Mouse (Mus musculus): ENCODE results near the gene Phf8. TPM values are rescaled to one million over a fixed set of nuclear protein-coding genes. Genes with fewer than 3 reads are reported as not detected.
"Not testable (repeated sequence)": the region's sequence is repeated elsewhere in the genome, so short reads cannot be mapped to it uniquely, and the experiment has no call there.

The Phf8 gene
- not detected in 2 replicates for polyA plus RNA-seq (2012; ENCODE audit: insufficient read depth, insufficient read length, low replicate concordance, missing spikeins)

GRCm38 (mm10) chrX:151520458-151521322, at the start of gene Phf8:
Gene Phf8 (plus strand): TSS chrX:151520672.
- Histone ChIP-seq H3K27ac (ENCODE audit: insufficient read depth, low read depth, low read length) (peak within 1 kb of the TSS; percentile 97), H3K4me3 (ENCODE audit: insufficient read depth, low read depth, low read length) (peak within 1 kb of the TSS; percentile 84), H3K4me1 (ENCODE audit: control insufficient read depth, insufficient read depth, low read length) (no peaks in the 10 kb centered on the region)
- WGBS: 12% methylated on average over 68 of the region's 68 CpGs
- TF ChIP-seq CTCF (IDR thresholded peaks at IDR 0.05; ENCODE audit: insufficient read depth, low read depth, low read length): no peak
- peak; percentile 51 for TF ChIP-seq POLR2A (IDR thresholded peaks at IDR 0.05; ENCODE audit: insufficient read depth, low read depth, low read length)

GRCm38 (mm10) chrX:151488128-151488527, 32.3 kb upstream of the Phf8 start:
- no peak for TF ChIP-seq POLR2A (IDR thresholded peaks at IDR 0.05; ENCODE audit: insufficient read depth, low read depth, low read length)
- TF ChIP-seq CTCF (IDR thresholded peaks at IDR 0.05; ENCODE audit: insufficient read depth, low read depth, low read length): no peak

GRCm38 (mm10) chrX:151493269-151493668, 27.2 kb upstream of the Phf8 start:
- not testable (repeated sequence) for H3K27ac ChIP-seq (ENCODE audit: insufficient read depth, low read depth, low read length); H3K4me1 ChIP-seq (ENCODE audit: control insufficient read depth, insufficient read depth, low read length); H3K4me3 ChIP-seq (ENCODE audit: insufficient read depth, low read depth, low read length)
- WGBS: 97% methylated on average over 4 of the region's 4 CpGs

More at GRCm38 (mm10) chrX:151488128-151488527, 32.3 kb upstream of the Phf8 start:
- Histone ChIP-seq H3K27ac (ENCODE audit: insufficient read depth, low read depth, low read length) (no peak overlapping the region), H3K4me3 (ENCODE audit: insufficient read depth, low read depth, low read length) (no peak overlapping the region), H3K4me1 (ENCODE audit: control insufficient read depth, insufficient read depth, low read length) (no peaks in the 10 kb centered on the region)
- WGBS: 78% methylated on average over 3 of the region's 3 CpGs

GRCm38 (mm10) chrX:151496596-151496995, 23.9 kb upstream of the Phf8 start:
- no peak overlapping the region for H3K27ac ChIP-seq (ENCODE audit: insufficient read depth, low read depth, low read length)
- no peaks in the 10 kb centered on the region for H3K4me1 ChIP-seq (ENCODE audit: control insufficient read depth, insufficient read depth, low read length)
- 92% methylated on average over 1 of the region's 1 CpGs for whole genome bisulfite sequencing
- H3K4me3 ChIP-seq (ENCODE audit: insufficient read depth, low read depth, low read length): no peak overlapping the region
- TF ChIP-seq POLR2A (IDR thresholded peaks at IDR 0.05; ENCODE audit: insufficient read depth, low read depth, low read length): no peak
- no peak for TF ChIP-seq CTCF (IDR thresholded peaks at IDR 0.05; ENCODE audit: insufficient read depth, low read depth, low read length)

- TF ChIP-seq CTCF (IDR thresholded peaks at IDR 0.05; ENCODE audit: insufficient read depth, low read depth, low read length) (no peak), POLR2A (IDR thresholded peaks at IDR 0.05; ENCODE audit: insufficient read depth, low read depth, low read length) (no peak)
- Histone ChIP-seq H3K4me3 (ENCODE audit: insufficient read depth, low read depth, low read length) (no peak overlapping the region), H3K27ac (ENCODE audit: insufficient read depth, low read depth, low read length) (no peak overlapping the region), H3K4me1 (ENCODE audit: control insufficient read depth, insufficient read depth, low read length) (no peaks in the 10 kb centered on the region)
Observed at GRCm38 (mm10) chrX:151508536-151508935, 11.9 kb upstream of the Phf8 start.

GRCm38 (mm10) chrX:151509906-151510305, 10.6 kb upstream of the Phf8 start:
- 92% methylated on average over 1 of the region's 1 CpGs for WGBS
- no peak overlapping the region for H3K4me3 ChIP-seq (ENCODE audit: insufficient read depth, low read depth, low read length)
- no peak overlapping the region for H3K27ac ChIP-seq (ENCODE audit: insufficient read depth, low read depth, low read length)
- H3K4me1 ChIP-seq (ENCODE audit: control insufficient read depth, insufficient read depth, low read length): no peaks in the 10 kb centered on the region
- TF ChIP-seq POLR2A (IDR thresholded peaks at IDR 0.05; ENCODE audit: insufficient read depth, low read depth, low read length) (no peak), CTCF (IDR thresholded peaks at IDR 0.05; ENCODE audit: insufficient read depth, low read depth, low read length) (no peak)

GRCm38 (mm10) chrX:151513066-151513465, 7.4 kb upstream of the Phf8 start:
- TF ChIP-seq CTCF (IDR thresholded peaks at IDR 0.05; ENCODE audit: insufficient read depth, low read depth, low read length) (no peak), POLR2A (IDR thresholded peaks at IDR 0.05; ENCODE audit: insufficient read depth, low read depth, low read length) (no peak)
- Histone ChIP-seq H3K27ac (ENCODE audit: insufficient read depth, low read depth, low read length) (no peak overlapping the region), H3K4me3 (ENCODE audit: insufficient read depth, low read depth, low read length) (no peak overlapping the region), H3K4me1 (ENCODE audit: control insufficient read depth, insufficient read depth, low read length) (no peaks in the 10 kb centered on the region)
- WGBS: 74% methylated on average over 3 of the region's 3 CpGs

- Histone ChIP-seq H3K4me3 (ENCODE audit: insufficient read depth, low read depth, low read length) (no peak overlapping the region), H3K27ac (ENCODE audit: insufficient read depth, low read depth, low read length) (no peak overlapping the region), H3K4me1 (ENCODE audit: control insufficient read depth, insufficient read depth, low read length) (no peaks in the 10 kb centered on the region)
- no peak for TF ChIP-seq CTCF (IDR thresholded peaks at IDR 0.05; ENCODE audit: insufficient read depth, low read depth, low read length)
- TF ChIP-seq POLR2A (IDR thresholded peaks at IDR 0.05; ENCODE audit: insufficient read depth, low read depth, low read length): no peak
- WGBS: 99% methylated on average over 2 of the region's 2 CpGs
Observed at GRCm38 (mm10) chrX:151513694-151514093, 6.8 kb upstream of the Phf8 start.

GRCm38 (mm10) chrX:151518181-151518580, 2.3 kb upstream of the Phf8 start:
- TF ChIP-seq CTCF (IDR thresholded peaks at IDR 0.05; ENCODE audit: insufficient read depth, low read depth, low read length) (no peak), POLR2A (IDR thresholded peaks at IDR 0.05; ENCODE audit: insufficient read depth, low read depth, low read length) (no peak)

More at GRCm38 (mm10) chrX:151518181-151518580, 2.3 kb upstream of the Phf8 start:
- Histone ChIP-seq H3K4me1 (ENCODE audit: control insufficient read depth, insufficient read depth, low read length) (no peaks in the 10 kb centered on the region), H3K4me3 (ENCODE audit: insufficient read depth, low read depth, low read length) (no peak overlapping the region), H3K27ac (ENCODE audit: insufficient read depth, low read depth, low read length) (no peak overlapping the region)
- 54% methylated on average over 1 of the region's 1 CpGs for WGBS

Data from olfactory bulb, adult 2 months (tissue).